Mouse (Mus musculus): ENCODE measurements around the gene Grid2. TPM values are rescaled to one million over a fixed set of nuclear protein-coding genes. Genes with fewer than 3 reads are reported as not detected.

Grid2 gene
- polyA plus RNA-seq, 1 experiment from 2014 or later = 2.2 TPM

- H3K4me1 ChIP-seq (ENCODE audit: control insufficient read depth, insufficient read depth, low read length) = no peaks in the 10 kb centered on the region
- H3K4me3 ChIP-seq (ENCODE audit: low read depth, low read length) = no peak overlapping the region
- H3K27me3 ChIP-seq (ENCODE audit: control insufficient read depth, insufficient read depth, low read length) = no peaks in the 10 kb centered on the region
- no peaks in the 10 kb centered on the region for H3K9me3 ChIP-seq (ENCODE audit: control insufficient read depth, low read depth, low read length)
- H3K27ac ChIP-seq (ENCODE audit: low read length) = no peak overlapping the region
- H3K4me2 ChIP-seq (replicated peaks; ENCODE audit: low read depth, low read length) = no peak overlapping the region
- H3K36me3 ChIP-seq (ENCODE audit: control insufficient read depth, insufficient read depth, low read length) = no peaks in the 10 kb centered on the region
- 86% methylated on average over 7 of the region's 7 CpGs for WGBS
- H3K9ac ChIP-seq (replicated peaks; ENCODE audit: low read depth, low read length) = no peak overlapping the region
- no peak for ATAC-seq (ENCODE audit: insufficient number of reproducible peaks, insufficient read depth, low FRiP score, low read depth)
These were observed 1333.0 kb downstream of the Grid2 start for GRCm38 (mm10) chr6:64588487-64589205.

GRCm38 (mm10) chr6:64596261-64596660, 1340.6 kb downstream of the Grid2 start:
- Histone ChIP-seq H3K4me3 (ENCODE audit: low read depth, low read length) (no peak overlapping the region), H3K27ac (ENCODE audit: low read length) (no peak overlapping the region), H3K9ac (replicated peaks; ENCODE audit: low read depth, low read length) (no peak overlapping the region), H3K36me3 (ENCODE audit: control insufficient read depth, insufficient read depth, low read length) (no peaks in the 10 kb centered on the region), H3K27me3 (ENCODE audit: control insufficient read depth, insufficient read depth, low read length) (no peaks in the 10 kb centered on the region), H3K4me1 (ENCODE audit: control insufficient read depth, insufficient read depth, low read length) (no peaks in the 10 kb centered on the region), H3K9me3 (ENCODE audit: control insufficient read depth, low read depth, low read length) (no peaks in the 10 kb centered on the region), H3K4me2 (replicated peaks; ENCODE audit: low read depth, low read length) (no peak overlapping the region)
- 58% methylated on average over 7 of the region's 7 CpGs for WGBS
- ATAC-seq (ENCODE audit: insufficient number of reproducible peaks, insufficient read depth, low FRiP score, low read depth) = no peak

GRCm38 (mm10) chr6:64596835-64597234, 1341.2 kb downstream of the Grid2 start:
- ATAC-seq (ENCODE audit: insufficient number of reproducible peaks, insufficient read depth, low FRiP score, low read depth) = no peak

DNA sequence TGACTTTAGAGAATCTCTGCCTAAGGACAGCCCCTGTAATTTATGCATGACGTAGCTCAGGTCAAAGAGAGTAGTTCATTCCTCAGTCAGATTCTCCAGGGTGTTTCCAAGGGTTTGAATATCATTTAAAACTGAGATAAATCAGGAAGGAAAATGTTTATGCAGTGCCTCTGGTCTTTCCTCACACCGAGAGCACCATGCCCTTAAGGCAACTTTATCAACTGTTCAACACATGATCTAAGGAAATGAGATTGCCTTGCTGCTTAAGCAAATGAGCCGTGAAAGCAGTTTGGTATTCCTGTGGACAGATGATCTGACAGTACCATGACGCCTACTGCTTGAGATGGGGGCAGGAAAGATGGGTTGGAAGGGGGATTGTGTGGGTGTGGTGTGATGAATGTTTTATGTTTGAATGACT, 1342.5 kb downstream of the Grid2 start:
- no peak overlapping the region for H3K4me3 ChIP-seq (ENCODE audit: low read depth, low read length)
- ATAC-seq (ENCODE audit: insufficient number of reproducible peaks, insufficient read depth, low FRiP score, low read depth) = no peak
- H3K4me2 ChIP-seq (replicated peaks; ENCODE audit: low read depth, low read length) = no peak overlapping the region
- no peak overlapping the region for H3K27ac ChIP-seq (ENCODE audit: low read length)
- H3K36me3 ChIP-seq (ENCODE audit: control insufficient read depth, insufficient read depth, low read length) = no peaks in the 10 kb centered on the region
- H3K4me1 ChIP-seq (ENCODE audit: control insufficient read depth, insufficient read depth, low read length) = no peaks in the 10 kb centered on the region
- 33% methylated on average over 4 of the region's 4 CpGs for WGBS
- H3K9ac ChIP-seq (replicated peaks; ENCODE audit: low read depth, low read length) = no peak overlapping the region
- H3K9me3 ChIP-seq (ENCODE audit: control insufficient read depth, low read depth, low read length) = no peaks in the 10 kb centered on the region
- no peaks in the 10 kb centered on the region for H3K27me3 ChIP-seq (ENCODE audit: control insufficient read depth, insufficient read depth, low read length)

More at GRCm38 (mm10) chr6:64596835-64597234, 1341.2 kb downstream of the Grid2 start:
- Histone ChIP-seq H3K9me3 (ENCODE audit: control insufficient read depth, low read depth, low read length) (no peaks in the 10 kb centered on the region), H3K4me2 (replicated peaks; ENCODE audit: low read depth, low read length) (no peak overlapping the region), H3K4me1 (ENCODE audit: control insufficient read depth, insufficient read depth, low read length) (no peaks in the 10 kb centered on the region), H3K27ac (ENCODE audit: low read length) (no peak overlapping the region), H3K27me3 (ENCODE audit: control insufficient read depth, insufficient read depth, low read length) (no peaks in the 10 kb centered on the region), H3K9ac (replicated peaks; ENCODE audit: low read depth, low read length) (no peak overlapping the region), H3K4me3 (ENCODE audit: low read depth, low read length) (no peak overlapping the region), H3K36me3 (ENCODE audit: control insufficient read depth, insufficient read depth, low read length) (no peaks in the 10 kb centered on the region)
- 64% methylated on average over 2 of the region's 2 CpGs for WGBS

DNA sequence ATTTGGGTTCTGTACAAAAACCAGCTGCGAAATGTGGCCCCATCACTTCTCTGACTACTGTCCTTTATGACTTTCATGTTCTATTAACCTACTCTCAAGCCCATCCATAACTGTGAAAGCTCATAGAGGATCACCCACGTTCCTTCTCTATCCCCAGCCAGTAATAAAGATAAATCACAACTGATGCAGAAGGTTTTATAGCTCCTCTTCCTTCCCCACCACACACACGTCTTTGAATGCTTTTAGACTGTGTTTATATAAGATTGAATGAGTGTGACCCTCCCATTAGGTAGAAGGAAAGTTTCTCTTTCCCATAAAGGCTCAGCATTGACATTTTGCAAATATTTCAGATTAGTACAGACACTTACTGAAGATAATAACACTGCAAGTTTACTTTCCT, 1350.1 kb downstream of the Grid2 start:
- no peaks in the 10 kb centered on the region for H3K9me3 ChIP-seq (ENCODE audit: control insufficient read depth, low read depth, low read length)
- no peak overlapping the region for H3K4me3 ChIP-seq (ENCODE audit: low read depth, low read length)

DNA sequence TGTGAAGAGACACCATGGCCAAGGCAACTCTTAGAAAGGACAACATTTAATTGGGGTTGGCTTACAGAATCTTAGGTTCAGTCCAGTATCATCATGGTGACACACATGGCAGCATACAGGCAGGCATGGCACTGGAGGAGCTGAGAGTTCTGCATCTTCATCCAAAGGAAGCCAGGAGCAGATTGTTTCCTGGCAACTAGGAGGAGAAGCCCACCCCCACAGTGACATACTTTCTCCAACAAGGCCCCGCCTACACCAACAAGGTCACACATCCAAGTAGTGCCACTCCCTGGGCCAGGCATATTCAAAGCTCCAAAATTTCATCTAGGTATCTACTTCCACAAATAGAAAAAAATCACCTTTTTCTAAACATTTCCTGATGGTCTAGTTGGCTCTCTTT, 1351.4 kb downstream of the Grid2 start:
- no peak for ATAC-seq (ENCODE audit: insufficient number of reproducible peaks, insufficient read depth, low FRiP score, low read depth)
- H3K4me2 ChIP-seq (replicated peaks; ENCODE audit: low read depth, low read length) = no peak overlapping the region

More for the DNA sequence above, 1350.1 kb downstream of the Grid2 start:
- H3K36me3 ChIP-seq (ENCODE audit: control insufficient read depth, insufficient read depth, low read length) = no peaks in the 10 kb centered on the region
- ATAC-seq (ENCODE audit: insufficient number of reproducible peaks, insufficient read depth, low FRiP score, low read depth) = no peak
- no peaks in the 10 kb centered on the region for H3K27me3 ChIP-seq (ENCODE audit: control insufficient read depth, insufficient read depth, low read length)
- H3K4me2 ChIP-seq (replicated peaks; ENCODE audit: low read depth, low read length) = no peak overlapping the region
- H3K27ac ChIP-seq (ENCODE audit: low read length) = no peak overlapping the region
- H3K4me1 ChIP-seq (ENCODE audit: control insufficient read depth, insufficient read depth, low read length) = no peaks in the 10 kb centered on the region
- no peak overlapping the region for H3K9ac ChIP-seq (replicated peaks; ENCODE audit: low read depth, low read length)
- WGBS = 19% methylated on average over 3 of the region's 3 CpGs

DNA sequence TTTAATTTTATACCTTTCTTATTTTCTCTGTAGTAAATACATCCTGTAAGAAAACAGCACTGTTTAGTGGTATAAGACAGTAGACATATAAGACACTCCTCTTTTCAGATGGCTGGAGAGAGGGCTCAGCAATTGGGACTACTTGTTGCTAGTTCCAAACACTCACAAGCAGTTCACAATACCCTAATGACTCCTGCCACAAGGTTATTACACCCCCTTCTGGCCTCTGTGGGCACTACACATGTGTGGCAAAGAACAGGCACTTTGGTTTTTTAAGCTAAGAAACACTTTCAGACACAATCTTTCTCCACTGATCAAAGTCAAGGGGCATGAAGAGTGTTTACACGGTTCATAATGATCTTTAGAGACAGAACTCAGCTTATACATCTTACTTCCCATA, 1352.3 kb downstream of the Grid2 start:
- no peaks in the 10 kb centered on the region for H3K9me3 ChIP-seq (ENCODE audit: control insufficient read depth, low read depth, low read length)
- 5% methylated on average over 1 of the region's 1 CpGs for WGBS

More for the DNA sequence above, 1351.4 kb downstream of the Grid2 start:
- no peak overlapping the region for H3K27ac ChIP-seq (ENCODE audit: low read length)
- 86% methylated on average over 1 of the region's 1 CpGs for WGBS
- no peaks in the 10 kb centered on the region for H3K4me1 ChIP-seq (ENCODE audit: control insufficient read depth, insufficient read depth, low read length)
- no peaks in the 10 kb centered on the region for H3K36me3 ChIP-seq (ENCODE audit: control insufficient read depth, insufficient read depth, low read length)
- H3K27me3 ChIP-seq (ENCODE audit: control insufficient read depth, insufficient read depth, low read length) = no peaks in the 10 kb centered on the region
- H3K9me3 ChIP-seq (ENCODE audit: control insufficient read depth, low read depth, low read length) = no peaks in the 10 kb centered on the region
- no peak overlapping the region for H3K4me3 ChIP-seq (ENCODE audit: low read depth, low read length)
- H3K9ac ChIP-seq (replicated peaks; ENCODE audit: low read depth, low read length) = no peak overlapping the region

DNA sequence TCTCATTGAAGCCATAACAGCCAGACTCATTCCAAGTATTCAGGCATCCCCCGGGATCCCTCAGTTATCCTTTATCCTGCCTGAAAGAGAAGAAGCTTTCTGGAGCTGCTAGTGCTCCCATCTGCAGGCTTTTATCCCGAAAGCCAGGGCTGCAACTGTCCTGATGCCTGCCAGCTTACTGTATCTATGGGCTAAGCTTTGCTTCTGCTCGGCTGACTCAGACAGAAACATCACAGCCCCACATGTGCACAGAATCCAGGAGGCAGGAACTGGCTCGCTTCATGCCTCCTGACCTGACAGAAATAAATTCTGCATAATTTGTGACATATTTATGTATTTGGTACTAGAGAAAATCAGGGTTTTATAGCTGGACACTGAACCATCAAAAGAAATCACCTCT, 1361.2 kb downstream of the Grid2 start:
- Histone ChIP-seq H3K9ac (replicated peaks; ENCODE audit: low read depth, low read length) (no peak overlapping the region), H3K4me3 (ENCODE audit: low read depth, low read length) (no peak overlapping the region), H3K27ac (ENCODE audit: low read length) (no peak overlapping the region), H3K4me1 (ENCODE audit: control insufficient read depth, insufficient read depth, low read length) (no peaks in the 10 kb centered on the region), H3K27me3 (ENCODE audit: control insufficient read depth, insufficient read depth, low read length) (no peaks in the 10 kb centered on the region), H3K4me2 (replicated peaks; ENCODE audit: low read depth, low read length) (no peak overlapping the region), H3K36me3 (ENCODE audit: control insufficient read depth, insufficient read depth, low read length) (no peaks in the 10 kb centered on the region), H3K9me3 (ENCODE audit: control insufficient read depth, low read depth, low read length) (no peaks in the 10 kb centered on the region)
- WGBS = 44% methylated on average over 4 of the region's 4 CpGs
- no peak for ATAC-seq (ENCODE audit: insufficient number of reproducible peaks, insufficient read depth, low FRiP score, low read depth)

More for the DNA sequence above, 1352.3 kb downstream of the Grid2 start:
- Histone ChIP-seq H3K4me1 (ENCODE audit: control insufficient read depth, insufficient read depth, low read length) (no peaks in the 10 kb centered on the region), H3K36me3 (ENCODE audit: control insufficient read depth, insufficient read depth, low read length) (no peaks in the 10 kb centered on the region), H3K4me2 (replicated peaks; ENCODE audit: low read depth, low read length) (no peak overlapping the region), H3K27ac (ENCODE audit: low read length) (no peak overlapping the region), H3K9ac (replicated peaks; ENCODE audit: low read depth, low read length) (no peak overlapping the region), H3K4me3 (ENCODE audit: low read depth, low read length) (no peak overlapping the region), H3K27me3 (ENCODE audit: control insufficient read depth, insufficient read depth, low read length) (no peaks in the 10 kb centered on the region)
- ATAC-seq (ENCODE audit: insufficient number of reproducible peaks, insufficient read depth, low FRiP score, low read depth) = no peak
